Mouse (Mus musculus) embryonic facial prominence, embryonic 14.5 days (tissue): Measurements from ENCODE around the gene Fam69a. TPM values are rescaled to one million over a fixed set of nuclear protein-coding genes. Genes with fewer than 3 reads are reported as not detected.
"Not testable (repeated sequence)": the region's sequence is repeated elsewhere in the genome, so short reads cannot be mapped to it uniquely, and the experiment has no call there.

Experiments
- ATAC-seq: fragments of 200-750 bp; cut with Nextera tagmentation; 2 replicates; pipeline ENCODE4 v1.8.0; 2017; ENCODE audit warnings: low read depth, moderate number of reproducible peaks, moderate TSS enrichment
- DNase-seq: peaks from one replicate; pipeline ENCODE4 v3.0.0-alpha.2; 2015; ENCODE audit warnings: low spot score
- H3K27ac ChIP-seq: fragments of 300-500 bp; sonication (generic); replicated peaks from 2 replicates; pipeline ENCODE4 v1.5.1; 2014; ENCODE audit warnings: low read depth, mild to moderate bottlenecking, low read length, moderate library complexity
- H3K27me3 ChIP-seq: fragments of 300-500 bp; sonication (generic); replicated peaks from 2 replicates; pipeline ENCODE4 v1.6.1; 2014; ENCODE audit warnings: low read length; ENCODE audit not compliant: control insufficient read depth, insufficient read depth
- H3K36me3 ChIP-seq: fragments of 300-500 bp; sonication (generic); 2 replicates; pipeline ENCODE4 v1.6.1; 2014; ENCODE audit warnings: low read length, mixed read lengths; ENCODE audit not compliant: control insufficient read depth, insufficient read depth
- H3K4me1 ChIP-seq: fragments of 300-500 bp; sonication (generic); 2 replicates; pipeline ENCODE4 v1.6.1; 2014; ENCODE audit warnings: antibody characterized with exemption, low read length; ENCODE audit not compliant: control insufficient read depth, insufficient read depth
- H3K4me2 ChIP-seq: fragments of 300-500 bp; sonication (generic); 2 replicates; pipeline ENCODE4 v1.6.1; 2014; ENCODE audit warnings: low read depth, mild to moderate bottlenecking, low read length, moderate library complexity, mixed read lengths
- H3K4me3 ChIP-seq: fragments of 300-500 bp; sonication (generic); 2 replicates; pipeline ENCODE4 v1.5.1; 2014; ENCODE audit warnings: low read depth, mild to moderate bottlenecking, low read length
- H3K9ac ChIP-seq: fragments of 300-500 bp; sonication (generic); 2 replicates; pipeline ENCODE4 v1.6.1; 2014; ENCODE audit warnings: low read depth, mild to moderate bottlenecking, low read length, moderate library complexity, mixed read lengths
- H3K9me3 ChIP-seq: fragments of 300-500 bp; sonication (generic); 2 replicates; pipeline ENCODE4 v1.6.1; 2016; ENCODE audit warnings: low read length; ENCODE audit not compliant: control insufficient read depth
- WGBS: fragments of 180-500 bp; shearing (Covaris S2); extraction: QIAGEN DNeasy Blood & Tissue Kit; methylation state at CpG from one replicate; pipeline ENCODE4 v1.1.7; 2014; 5-methylcytosine and 5-hydroxymethylcytosine counted together
- polyA plus RNA-seq: library from polyadenylated mRNA; unstranded; fragments of >200 nt; fragmentation: Nextera tagmentation; extraction: Ambion mirVana; gene quantifications from 2 replicates; pipeline ENCODE4 v1.2.1, GENCODE M21; 2014

Fam69a gene
- polyA plus RNA-seq: 33.0 and 34.2 TPM in 2 replicates

DNA sequence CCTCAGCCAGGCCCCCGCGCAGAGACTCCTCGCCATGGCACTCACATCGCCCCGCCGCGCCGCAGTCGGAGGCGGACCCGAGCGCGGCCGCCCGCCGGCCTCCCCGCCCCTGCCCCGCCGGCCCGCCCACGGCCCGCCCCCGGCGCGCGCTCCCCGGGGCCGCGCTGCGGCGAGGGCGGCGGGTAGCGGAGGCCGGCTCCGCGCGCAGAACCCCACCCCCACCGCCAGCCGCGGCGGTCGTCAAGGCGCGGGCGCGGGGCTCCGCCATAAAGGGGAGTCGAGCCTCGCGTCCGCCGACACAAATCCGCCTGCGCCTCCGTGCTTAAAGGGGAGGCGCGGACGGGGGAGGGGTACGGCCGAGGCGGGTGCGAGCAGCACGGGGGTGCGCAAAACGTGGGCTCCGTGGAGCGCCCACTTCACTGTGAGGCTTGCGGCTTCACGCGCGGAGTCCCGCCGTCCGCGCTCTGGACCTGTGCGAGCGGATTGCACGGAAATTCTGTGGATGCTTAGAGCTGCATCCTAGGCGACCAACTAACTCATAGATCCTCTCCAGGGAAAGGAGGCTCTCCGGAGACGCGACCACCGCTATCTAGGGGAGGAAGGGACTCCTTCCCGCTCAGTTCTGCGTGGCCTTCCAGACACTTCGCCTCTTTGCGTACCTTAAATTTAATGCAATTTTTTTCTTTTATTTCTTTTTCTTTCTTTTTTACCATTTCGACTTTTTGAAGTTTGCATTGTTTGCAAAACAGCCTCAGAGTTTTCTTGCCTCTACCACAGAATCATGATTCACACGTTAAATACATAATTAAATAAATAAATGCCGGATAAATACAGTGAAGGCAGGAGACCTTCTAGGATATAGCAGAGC is at the start of gene Fam69a:
Gene Fam69a (minus strand): TSS at position 119 of the 868 bp plus-strand sequence.
- Histone ChIP-seq H3K9ac (peak within 1 kb of the TSS; percentile 85), H3K9me3 (no peaks in the 10 kb centered on the region), H3K4me1 (no peaks in the 10 kb centered on the region), H3K27ac (peak within 1 kb of the TSS; percentile 86), H3K4me3 (peak within 1 kb of the TSS; percentile 82), H3K27me3 (no peaks in the 10 kb centered on the region), H3K36me3 (no peaks in the 10 kb centered on the region), H3K4me2 (peak within 1 kb of the TSS; percentile 64)
- WGBS: under 1% methylated on average over 51 of the region's 91 CpGs
- peak; percentile 95 for DNase-seq
- ATAC-seq: peak; percentile 93

DNA sequence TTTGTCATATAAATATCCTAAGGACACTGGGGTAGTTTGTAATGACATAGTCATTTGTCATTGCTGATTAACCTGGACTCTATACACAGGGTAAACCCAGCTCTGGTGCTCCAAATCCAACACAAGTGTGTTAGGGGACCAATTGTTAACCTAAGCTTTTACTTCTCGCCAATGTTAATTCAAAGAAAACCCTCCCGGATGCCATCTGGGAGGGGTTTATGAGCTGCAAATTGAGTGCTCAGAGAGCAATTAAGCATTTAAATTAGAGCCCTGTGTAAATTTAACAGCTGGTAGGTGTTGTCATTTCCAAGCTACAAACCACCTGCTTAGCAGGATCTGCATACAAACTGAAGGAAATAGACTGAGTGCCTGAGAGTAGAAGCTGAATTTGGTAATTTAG is 48.6 kb upstream of the Fam69a start:
- ATAC-seq: peak; percentile 32; the same call in 1 of the 2 replicates
- Histone ChIP-seq H3K27ac (no peak overlapping the region), H3K4me3 (no peak overlapping the region), H3K36me3 (no peaks in the 10 kb centered on the region), H3K9ac (no peak overlapping the region), H3K4me2 (no peak overlapping the region), H3K4me1 (no peaks in the 10 kb centered on the region), H3K9me3 (no peaks in the 10 kb centered on the region), H3K27me3 (no peaks in the 10 kb centered on the region)
- 36% methylated on average over 2 of the region's 2 CpGs for WGBS
- DNase-seq: peak; percentile 23

DNA sequence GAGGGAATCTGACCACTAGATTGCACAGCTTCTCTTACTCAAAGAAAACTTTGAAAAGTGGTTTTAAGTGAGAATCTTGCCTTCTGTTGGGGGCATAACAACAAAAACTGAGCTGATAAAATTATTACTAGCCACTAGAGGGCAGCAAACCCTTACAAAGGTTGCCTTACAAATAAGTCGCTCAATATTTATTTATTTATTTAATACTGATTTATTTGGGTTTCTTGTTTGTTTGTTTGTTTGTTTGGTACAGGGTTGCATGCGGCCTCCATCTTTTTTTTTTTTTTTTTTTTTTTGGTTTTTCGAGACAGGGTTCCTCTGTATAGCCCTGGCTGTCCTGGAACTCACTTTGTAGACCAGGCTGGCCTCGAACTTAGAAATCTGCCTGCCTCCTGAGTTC is 47.3 kb upstream of the Fam69a start:
- WGBS: 39% methylated on average over 3 of the region's 4 CpGs
- Histone ChIP-seq H3K4me3 (no peak overlapping the region), H3K36me3 (no peaks in the 10 kb centered on the region), H3K9me3 (no peaks in the 10 kb centered on the region; the same call in 1 of the 2 replicates), H3K4me1 (no peaks in the 10 kb centered on the region), H3K27me3 (no peaks in the 10 kb centered on the region), H3K9ac (no peak overlapping the region), H3K27ac (no peak overlapping the region), H3K4me2 (no peak overlapping the region)
- peak; percentile 82 for DNase-seq
- ATAC-seq: no peak

DNA sequence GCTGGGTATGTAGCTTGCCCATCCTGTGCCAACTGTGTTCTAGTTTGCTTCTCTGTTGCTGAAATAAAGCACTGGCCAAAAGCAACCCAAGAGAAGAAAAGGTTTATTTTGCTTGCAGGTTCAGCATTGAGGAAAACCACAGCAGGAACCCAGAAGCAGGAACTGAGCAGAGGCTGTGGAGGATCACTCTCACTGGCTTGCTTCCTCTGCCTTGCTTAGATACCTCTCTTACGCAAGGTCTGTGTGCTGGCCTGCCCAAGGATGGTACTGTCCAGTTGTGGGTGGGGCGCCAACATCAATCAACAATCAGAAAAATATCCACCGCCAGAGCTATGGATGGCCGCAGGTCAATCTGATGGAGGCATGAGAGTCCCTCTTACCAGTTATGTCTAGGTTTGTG is 44.4 kb upstream of the Fam69a start:
- Histone ChIP-seq H3K27me3 (no peaks in the 10 kb centered on the region), H3K9ac (no peak overlapping the region), H3K4me2 (no peak overlapping the region), H3K4me1 (no peaks in the 10 kb centered on the region), H3K4me3 (no peak overlapping the region), H3K36me3 (no peaks in the 10 kb centered on the region), H3K27ac (no peak overlapping the region), H3K9me3 (no peaks in the 10 kb centered on the region; the same call in 1 of the 2 replicates)
- ATAC-seq (no peak), DNase-seq (no peak)
- 84% methylated on average over 4 of the region's 4 CpGs for WGBS

DNA sequence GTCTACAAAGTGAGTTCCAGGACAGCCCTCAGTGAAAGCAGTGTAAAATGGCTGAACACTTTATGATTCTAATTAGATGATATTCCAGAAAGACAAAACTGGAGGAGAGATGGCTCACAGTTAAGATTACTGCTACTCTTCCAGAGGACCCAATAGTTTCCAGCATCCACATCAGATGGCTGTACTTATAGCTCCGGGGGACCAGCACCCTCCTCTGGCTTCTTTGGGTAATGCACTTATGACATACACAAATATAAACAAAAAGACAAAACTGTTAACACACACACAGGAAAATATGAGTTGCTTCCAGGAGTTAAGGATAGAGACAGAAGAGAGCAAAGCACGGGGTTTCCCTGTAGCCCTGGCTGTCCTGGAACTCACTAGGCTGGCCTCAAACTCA is 43.1 kb upstream of the Fam69a start:
- 96% methylated on average over 2 of the region's 2 CpGs for WGBS

DNA sequence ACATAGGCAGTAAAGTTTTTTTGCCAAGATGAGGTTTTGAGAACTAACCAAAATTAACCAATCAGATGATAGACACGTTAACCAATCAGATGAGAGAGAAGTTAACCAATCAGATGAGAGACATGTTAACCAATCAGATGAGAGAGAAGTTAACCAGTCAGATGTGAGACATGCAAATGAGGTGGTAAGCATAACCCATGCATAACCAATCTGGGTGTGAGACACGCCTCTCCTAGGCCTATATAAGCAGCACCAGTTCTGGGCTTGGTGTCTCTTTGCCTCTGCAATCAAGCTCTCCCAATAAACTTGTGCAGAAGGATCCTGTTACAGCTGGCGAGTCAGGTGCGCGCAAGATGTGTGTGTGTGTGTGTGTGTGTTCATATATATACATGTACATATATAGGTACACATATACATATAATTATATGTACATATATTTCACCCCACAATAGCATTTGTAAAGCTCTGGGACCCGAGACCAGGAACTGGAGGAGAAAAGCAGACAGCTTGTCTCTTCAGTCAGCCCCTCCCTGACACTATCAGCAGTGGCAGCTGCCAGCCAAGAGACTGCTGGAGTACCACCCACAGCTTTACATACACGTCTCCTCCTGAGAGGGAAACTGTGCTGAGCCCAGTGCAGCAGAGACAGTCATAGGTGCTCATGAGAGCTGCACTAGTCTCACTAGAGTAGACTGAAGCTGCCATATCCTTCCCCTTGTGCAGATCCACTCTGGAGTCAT is 42.1 kb upstream of the Fam69a start:
- H3K4me2 ChIP-seq, H3K9ac ChIP-seq, H3K36me3 ChIP-seq, DNase-seq, H3K27me3 ChIP-seq, H3K4me1 ChIP-seq, ATAC-seq, H3K4me3 ChIP-seq, H3K27ac ChIP-seq, H3K9me3 ChIP-seq: not testable (repeated sequence)
- 86% methylated on average over 7 of the region's 7 CpGs for WGBS

More for the DNA sequence above, 43.1 kb upstream of the Fam69a start:
- DNase-seq: no peak
- no peak overlapping the region for H3K4me2 ChIP-seq
- H3K36me3 ChIP-seq: no peaks in the 10 kb centered on the region
- H3K4me1 ChIP-seq: no peaks in the 10 kb centered on the region
- no peak overlapping the region for H3K27ac ChIP-seq
- no peak for ATAC-seq
- H3K9me3 ChIP-seq: no peaks in the 10 kb centered on the region; the same call in 1 of the 2 replicates
- no peak overlapping the region for H3K4me3 ChIP-seq
- H3K27me3 ChIP-seq: no peaks in the 10 kb centered on the region
- H3K9ac ChIP-seq: no peak overlapping the region

DNA sequence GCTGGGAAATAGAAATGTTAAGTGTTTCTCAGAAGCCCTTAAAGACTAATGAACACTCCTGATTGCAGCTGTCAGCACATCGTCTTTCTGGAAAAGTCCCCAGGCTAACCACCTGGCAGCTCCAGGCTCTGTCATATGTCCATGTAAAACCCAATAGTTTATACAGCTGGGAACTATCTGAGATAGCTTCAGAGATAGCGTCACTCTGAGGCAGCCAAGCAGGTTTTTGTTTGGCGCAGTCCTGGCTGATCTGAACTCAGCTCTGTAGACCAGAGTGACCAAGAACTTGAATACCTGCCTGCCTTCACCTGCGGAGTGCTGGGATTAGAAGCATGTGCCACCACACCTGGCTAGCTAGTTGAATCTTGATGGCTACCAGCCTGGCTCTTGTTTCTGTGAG is 41.3 kb upstream of the Fam69a start:
- H3K36me3 ChIP-seq: no peaks in the 10 kb centered on the region
- no peaks in the 10 kb centered on the region for H3K27me3 ChIP-seq
- H3K4me3 ChIP-seq: no peak overlapping the region
- no peaks in the 10 kb centered on the region; the same call in 1 of the 2 replicates for H3K9me3 ChIP-seq
- H3K4me1 ChIP-seq: no peaks in the 10 kb centered on the region
- no peak overlapping the region for H3K9ac ChIP-seq
- ATAC-seq (no peak), DNase-seq (no peak)
- 76% methylated on average over 4 of the region's 4 CpGs for WGBS
- no peak overlapping the region for H3K4me2 ChIP-seq
- H3K27ac ChIP-seq: no peak overlapping the region

DNA sequence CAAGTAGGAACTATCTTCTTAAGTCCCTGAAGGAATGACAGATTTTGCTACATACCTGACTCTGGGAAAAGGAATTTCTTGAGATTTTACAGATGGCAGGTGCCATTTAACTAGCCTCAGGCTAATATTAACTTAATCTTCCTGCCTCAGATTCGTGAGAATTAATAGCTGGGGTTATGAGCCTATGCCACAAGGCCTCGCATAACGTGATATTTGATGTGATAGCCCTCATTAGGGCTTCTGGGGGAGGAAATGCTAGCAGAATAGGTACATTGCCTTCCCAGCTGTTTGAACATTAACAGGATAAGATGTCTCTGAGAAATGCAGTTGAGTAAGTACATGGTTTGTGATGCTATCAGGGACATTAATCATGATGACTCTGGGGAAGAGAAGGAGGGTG is 34.5 kb upstream of the Fam69a start:
- Histone ChIP-seq H3K9ac (no peak overlapping the region), H3K27me3 (no peaks in the 10 kb centered on the region), H3K4me3 (no peak overlapping the region), H3K36me3 (no peaks in the 10 kb centered on the region), H3K27ac (no peak overlapping the region), H3K4me2 (no peak overlapping the region), H3K9me3 (no peaks in the 10 kb centered on the region), H3K4me1 (no peaks in the 10 kb centered on the region)
- ATAC-seq: no peak
- 63% methylated on average over 3 of the region's 3 CpGs for WGBS
- no peak for DNase-seq
